Mouse (Mus musculus): ENCODE data around the gene Dnali1. TPM values are rescaled to one million over a fixed set of nuclear protein-coding genes. Genes with fewer than 3 reads are reported as not detected.

The Dnali1 gene
- polyA plus RNA-seq (2015; fragmentation: Nextera tagmentation; extraction: Ambion mirVana): 0.16 and 0.39 TPM in 2 replicates

DNA sequence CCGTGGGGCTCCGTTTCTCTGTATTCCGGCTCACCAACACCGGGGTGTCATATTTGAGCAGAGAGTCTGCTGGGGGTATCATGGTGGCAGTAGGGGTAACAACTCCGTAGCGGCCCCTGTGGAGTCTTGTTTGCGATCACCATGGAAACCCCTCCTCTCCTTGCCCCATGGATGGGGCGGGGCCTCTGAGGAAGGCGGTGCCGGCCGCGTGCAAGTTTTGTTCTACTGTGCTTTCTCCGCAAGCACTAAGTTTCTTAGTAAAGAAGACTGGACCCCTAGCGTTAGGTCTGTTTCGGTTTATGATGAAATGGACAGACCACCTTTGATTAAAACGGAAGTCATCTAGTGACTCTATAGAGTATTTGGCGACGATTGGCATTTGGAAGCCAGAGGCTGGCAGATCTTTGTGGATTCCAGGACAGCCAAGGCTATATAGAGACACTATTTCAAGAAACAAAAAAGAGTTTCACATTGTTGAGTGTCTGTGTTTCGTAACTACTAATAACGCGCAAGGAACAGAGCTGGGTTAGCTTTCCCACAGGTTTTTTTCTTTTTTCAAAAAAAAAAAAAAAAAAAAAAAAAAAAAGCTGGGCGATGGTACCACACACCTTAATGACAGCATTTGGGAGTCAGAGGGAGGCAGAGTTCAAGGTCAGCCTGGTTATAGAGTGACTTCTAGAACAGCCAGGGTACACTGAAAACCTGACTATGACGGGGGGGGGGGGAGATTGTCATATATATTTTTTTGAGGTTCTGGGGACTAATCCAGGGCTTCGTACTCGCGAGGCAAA is at the start of gene Dnali1:
Dnali1 (minus strand) TSS at position 187 of the 791 bp plus-strand sequence.
- peaks cover 18% of the 10 kb centered on the region for H3K4me1 ChIP-seq (replicated peaks)
- H3K4me2 ChIP-seq: peak within 1 kb of the TSS; percentile 88
- H3K9ac ChIP-seq: peak within 1 kb of the TSS; percentile 84
- no peaks in the 10 kb centered on the region for H3K27me3 ChIP-seq
- peak within 1 kb of the TSS; percentile 78 for H3K4me3 ChIP-seq
- 4% methylated on average over 26 of the region's 26 CpGs for WGBS
- peak within 1 kb of the TSS; percentile 73 for H3K27ac ChIP-seq
- peaks cover 22% of the 10 kb centered on the region for H3K36me3 ChIP-seq
- ATAC-seq (replicated peaks; ENCODE audit: insufficient number of reproducible peaks, insufficient read depth, low FRiP score, low read depth): no peak
- no peaks in the 10 kb centered on the region for H3K9me3 ChIP-seq (replicated peaks)

DNA sequence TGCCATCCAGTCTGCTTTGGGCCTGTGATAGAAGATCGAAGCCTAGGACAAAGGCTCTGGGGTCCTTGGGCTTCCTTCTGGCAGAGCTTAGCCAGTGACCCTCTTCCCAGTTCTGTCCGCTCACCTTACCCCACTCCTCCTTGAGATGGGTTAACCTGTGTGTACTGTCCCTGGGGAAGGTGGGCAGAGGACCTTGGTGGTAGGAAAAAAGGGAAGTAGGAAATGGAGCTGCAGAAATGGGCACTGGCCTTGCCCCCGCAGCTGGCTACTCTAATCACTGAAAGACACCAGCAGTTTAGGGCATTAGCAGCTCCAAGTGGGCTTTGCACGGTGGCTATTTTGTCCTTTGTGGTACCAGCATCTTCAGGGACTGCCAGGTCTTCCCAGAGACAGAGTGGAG is 49.6 kb upstream of the Dnali1 start:
- Histone ChIP-seq H3K4me2 (no peak overlapping the region), H3K27me3 (no peaks in the 10 kb centered on the region), H3K36me3 (0 out of 2 replicates have a peak, but pooled peaks cover 3% of the 10 kb centered on the region), H3K4me1 (replicated peaks) (peaks cover 21% of the 10 kb centered on the region), H3K9me3 (replicated peaks) (no peaks in the 10 kb centered on the region), H3K9ac (no peak overlapping the region), H3K27ac (peak overlapping the region; percentile 33), H3K4me3 (no peak overlapping the region)
- 68% methylated on average over 4 of the region's 4 CpGs for WGBS
- no peak for ATAC-seq (replicated peaks; ENCODE audit: insufficient number of reproducible peaks, insufficient read depth, low FRiP score, low read depth)

DNA sequence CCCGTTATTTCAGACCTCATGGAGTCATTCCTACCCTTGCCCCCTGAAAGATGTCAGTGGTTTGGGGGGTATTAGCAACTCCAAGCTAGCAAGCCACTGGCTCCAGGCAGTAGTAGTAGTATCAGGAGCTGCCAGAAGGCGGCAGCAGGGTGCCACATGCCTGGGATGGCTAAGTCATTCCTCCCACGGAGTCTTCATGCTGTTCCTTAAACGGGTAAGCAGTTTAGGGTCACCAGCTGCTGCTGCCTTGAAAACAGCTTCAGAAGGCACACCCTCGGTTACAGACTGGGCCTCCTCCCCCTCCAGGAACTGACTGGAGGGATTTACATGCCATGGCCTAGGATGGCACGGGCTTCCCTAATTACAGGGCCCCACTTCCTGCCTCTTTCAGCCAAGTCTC is 49.1 kb upstream of the Dnali1 start:
- H3K27ac ChIP-seq: peak overlapping the region; percentile 33
- 12% methylated on average over 6 of the region's 6 CpGs for WGBS

DNA sequence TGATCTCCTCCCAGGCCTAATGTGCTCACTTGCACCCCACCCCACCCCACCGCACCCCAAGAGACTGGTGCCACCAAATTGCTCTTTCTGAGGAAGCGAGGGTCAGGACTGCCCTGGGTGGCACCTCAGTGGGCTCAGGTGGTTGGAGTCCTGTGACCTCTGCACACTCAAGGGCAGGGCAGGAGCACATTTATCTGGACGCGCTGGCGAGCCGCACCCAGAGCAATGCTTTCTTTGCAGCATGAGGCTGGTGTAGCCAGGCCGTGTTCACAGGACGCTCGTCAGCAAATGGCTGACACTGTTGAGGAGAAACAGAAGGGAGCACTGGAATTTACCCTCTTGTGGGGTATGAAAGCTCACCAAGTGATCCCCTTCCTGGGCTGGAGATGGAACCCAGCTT is 39.9 kb upstream of the Dnali1 start:
- 71% methylated on average over 9 of the region's 9 CpGs for WGBS
- Histone ChIP-seq H3K27ac (no peak overlapping the region), H3K9ac (no peak overlapping the region), H3K27me3 (no peaks in the 10 kb centered on the region), H3K36me3 (peaks cover 6% of the 10 kb centered on the region; the same call in 1 of the 2 replicates), H3K4me1 (replicated peaks) (no peaks in the 10 kb centered on the region), H3K9me3 (replicated peaks) (no peaks in the 10 kb centered on the region), H3K4me2 (no peak overlapping the region), H3K4me3 (no peak overlapping the region)
- 0 out of 2 replicates have a peak, but pooled peaks have one; percentile 14 for ATAC-seq (replicated peaks; ENCODE audit: insufficient number of reproducible peaks, insufficient read depth, low FRiP score, low read depth)

More for the DNA sequence above, 49.1 kb upstream of the Dnali1 start:
- Histone ChIP-seq H3K9ac (no peak overlapping the region), H3K4me1 (replicated peaks) (peaks cover 21% of the 10 kb centered on the region), H3K4me3 (no peak overlapping the region), H3K9me3 (replicated peaks) (no peaks in the 10 kb centered on the region), H3K27me3 (no peaks in the 10 kb centered on the region), H3K36me3 (0 out of 2 replicates have a peak, but pooled peaks cover 3% of the 10 kb centered on the region), H3K4me2 (no peak overlapping the region)
- ATAC-seq (replicated peaks; ENCODE audit: insufficient number of reproducible peaks, insufficient read depth, low FRiP score, low read depth): no peak; the same call in 1 of the 2 replicates

DNA sequence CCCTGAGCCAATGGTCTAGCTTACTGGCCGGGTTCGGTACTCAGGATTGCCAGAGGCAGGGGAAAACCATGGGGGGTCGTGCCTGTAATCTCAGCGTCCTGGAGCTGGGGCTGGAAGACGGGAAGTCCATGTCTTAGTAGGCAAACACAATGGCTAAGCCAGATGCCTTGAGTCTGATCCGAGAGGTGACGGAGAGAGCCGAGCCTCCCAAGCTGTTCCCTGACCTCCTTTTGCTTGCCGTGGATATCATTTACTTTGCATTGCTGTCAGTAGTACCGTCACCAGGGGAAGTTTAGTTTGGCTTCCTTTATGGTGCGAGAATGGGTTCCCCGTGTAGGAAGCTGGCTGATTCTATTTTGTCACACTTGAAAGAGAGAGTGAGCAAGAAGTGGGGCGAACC is 35.8 kb upstream of the Dnali1 start:
- WGBS: 71% methylated on average over 13 of the region's 13 CpGs
- Histone ChIP-seq H3K4me2 (no peak overlapping the region), H3K4me1 (replicated peaks) (no peaks in the 10 kb centered on the region), H3K9ac (no peak overlapping the region), H3K27ac (no peak overlapping the region), H3K4me3 (no peak overlapping the region), H3K27me3 (no peaks in the 10 kb centered on the region), H3K36me3 (no peaks in the 10 kb centered on the region; the same call in 1 of the 2 replicates), H3K9me3 (replicated peaks) (no peaks in the 10 kb centered on the region)
- ATAC-seq (replicated peaks; ENCODE audit: insufficient number of reproducible peaks, insufficient read depth, low FRiP score, low read depth): no peak

DNA sequence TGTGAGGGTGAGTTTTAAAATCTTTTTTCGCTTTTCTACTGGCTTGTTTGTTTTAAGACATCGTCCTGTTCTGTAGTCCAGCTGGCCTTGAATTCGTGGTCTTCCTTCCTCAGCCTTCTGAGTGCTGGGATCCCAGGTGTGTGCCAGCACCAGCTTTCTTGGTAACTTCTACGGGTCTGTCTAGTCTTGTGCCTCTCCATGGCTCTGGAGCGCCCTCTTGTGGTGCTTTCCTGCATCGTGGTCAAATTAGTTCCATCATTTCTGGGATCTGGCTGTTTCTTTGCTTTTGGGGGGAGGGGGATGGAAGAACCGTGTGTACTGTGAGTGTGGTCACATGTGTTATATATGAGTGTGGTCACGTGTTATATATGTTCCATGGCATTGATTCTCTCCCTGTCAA is 34.0 kb upstream of the Dnali1 start:
- Histone ChIP-seq H3K4me3 (no peak overlapping the region), H3K9ac (no peak overlapping the region), H3K27me3 (no peaks in the 10 kb centered on the region), H3K9me3 (replicated peaks) (no peaks in the 10 kb centered on the region), H3K27ac (no peak overlapping the region), H3K4me2 (no peak overlapping the region), H3K4me1 (replicated peaks) (no peaks in the 10 kb centered on the region), H3K36me3 (no peaks in the 10 kb centered on the region; the same call in 1 of the 2 replicates)
- 13% methylated on average over 8 of the region's 8 CpGs for WGBS
- ATAC-seq (replicated peaks; ENCODE audit: insufficient number of reproducible peaks, insufficient read depth, low FRiP score, low read depth): no peak

DNA sequence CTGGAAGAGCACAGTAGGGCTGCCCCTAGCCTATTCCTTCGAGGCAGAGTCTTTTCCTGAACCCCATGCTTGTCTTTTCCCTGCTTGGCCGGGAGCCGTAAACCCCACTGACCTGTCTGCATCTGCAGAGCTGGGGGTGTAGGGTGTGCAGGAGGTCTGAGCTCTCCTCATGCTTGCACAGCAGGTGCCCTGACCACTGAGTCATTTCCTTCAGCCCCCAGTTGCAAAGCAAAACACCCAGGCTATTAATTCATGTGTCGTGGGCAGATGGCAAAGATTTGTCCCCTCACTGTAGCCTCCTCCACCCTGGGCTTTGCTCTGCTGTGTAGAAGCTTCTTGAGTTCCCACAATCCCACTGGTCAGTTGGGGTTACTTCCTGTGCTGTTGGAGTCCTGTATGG is 31.9 kb upstream of the Dnali1 start:
- ATAC-seq (replicated peaks; ENCODE audit: insufficient number of reproducible peaks, insufficient read depth, low FRiP score, low read depth): no peak
- H3K27me3 ChIP-seq: no peaks in the 10 kb centered on the region
- 85% methylated on average over 4 of the region's 4 CpGs for WGBS

DNA sequence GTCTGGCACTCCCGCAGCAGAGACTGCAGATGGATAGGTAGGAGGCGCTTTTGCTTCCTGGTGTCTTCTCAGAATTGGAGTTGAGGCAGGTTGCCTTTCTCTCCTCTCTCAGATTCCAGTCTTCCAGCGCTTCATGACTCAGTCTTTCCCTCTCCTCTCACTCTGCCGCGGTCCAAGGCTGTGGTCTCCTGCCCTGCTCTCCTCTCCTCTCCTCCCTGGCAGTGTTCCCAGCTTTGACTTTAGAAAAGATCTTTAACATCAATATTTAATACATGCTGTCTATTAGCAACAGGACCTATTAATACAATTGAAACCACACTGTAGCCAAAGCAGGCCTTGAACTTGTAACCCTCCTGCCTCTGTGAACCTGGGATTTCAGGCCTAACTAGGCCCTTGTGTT is 30.6 kb upstream of the Dnali1 start:
- 79% methylated on average over 5 of the region's 5 CpGs for WGBS
- Histone ChIP-seq H3K9me3 (replicated peaks) (no peaks in the 10 kb centered on the region), H3K36me3 (peaks cover 17% of the 10 kb centered on the region), H3K4me1 (replicated peaks) (no peaks in the 10 kb centered on the region), H3K4me3 (no peak overlapping the region), H3K27me3 (no peaks in the 10 kb centered on the region), H3K27ac (no peak overlapping the region), H3K9ac (no peak overlapping the region), H3K4me2 (no peak overlapping the region)
- ATAC-seq (replicated peaks; ENCODE audit: insufficient number of reproducible peaks, insufficient read depth, low FRiP score, low read depth): no peak

More for the DNA sequence above, 31.9 kb upstream of the Dnali1 start:
- no peak overlapping the region for H3K27ac ChIP-seq
- H3K4me3 ChIP-seq: no peak overlapping the region
- peaks cover 7% of the 10 kb centered on the region for H3K36me3 ChIP-seq
- no peaks in the 10 kb centered on the region for H3K4me1 ChIP-seq (replicated peaks)
- no peaks in the 10 kb centered on the region for H3K9me3 ChIP-seq (replicated peaks)
- H3K9ac ChIP-seq: no peak overlapping the region
- H3K4me2 ChIP-seq: no peak overlapping the region

DNA sequence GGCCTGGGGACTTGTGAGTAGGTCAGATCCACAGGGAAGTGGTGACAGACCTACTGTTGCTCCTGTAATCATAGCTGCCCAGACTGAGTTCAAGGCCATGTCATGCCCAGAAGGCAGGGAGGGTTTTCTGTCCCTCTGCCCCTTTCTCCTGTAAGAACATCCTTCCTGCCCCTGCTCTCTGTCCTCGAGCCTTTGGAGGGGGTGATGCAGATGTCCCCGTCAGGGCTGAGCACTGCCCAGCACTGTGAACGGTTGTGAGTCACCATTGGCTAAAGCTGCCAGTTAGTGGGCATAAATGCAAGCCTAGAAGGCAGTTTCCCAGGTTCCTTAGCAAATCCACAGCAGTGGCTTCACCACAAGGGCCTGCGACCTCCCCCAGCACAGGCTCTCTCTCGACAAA is 27.5 kb upstream of the Dnali1 start:
- Histone ChIP-seq H3K36me3 (peaks cover 40% of the 10 kb centered on the region), H3K9me3 (replicated peaks) (no peaks in the 10 kb centered on the region), H3K4me3 (no peak overlapping the region), H3K27me3 (no peaks in the 10 kb centered on the region), H3K27ac (no peak overlapping the region), H3K4me1 (replicated peaks) (no peaks in the 10 kb centered on the region), H3K4me2 (no peak overlapping the region), H3K9ac (no peak overlapping the region)
- no peak for ATAC-seq (replicated peaks; ENCODE audit: insufficient number of reproducible peaks, insufficient read depth, low FRiP score, low read depth)
- WGBS: 81% methylated on average over 5 of the region's 5 CpGs

DNA sequence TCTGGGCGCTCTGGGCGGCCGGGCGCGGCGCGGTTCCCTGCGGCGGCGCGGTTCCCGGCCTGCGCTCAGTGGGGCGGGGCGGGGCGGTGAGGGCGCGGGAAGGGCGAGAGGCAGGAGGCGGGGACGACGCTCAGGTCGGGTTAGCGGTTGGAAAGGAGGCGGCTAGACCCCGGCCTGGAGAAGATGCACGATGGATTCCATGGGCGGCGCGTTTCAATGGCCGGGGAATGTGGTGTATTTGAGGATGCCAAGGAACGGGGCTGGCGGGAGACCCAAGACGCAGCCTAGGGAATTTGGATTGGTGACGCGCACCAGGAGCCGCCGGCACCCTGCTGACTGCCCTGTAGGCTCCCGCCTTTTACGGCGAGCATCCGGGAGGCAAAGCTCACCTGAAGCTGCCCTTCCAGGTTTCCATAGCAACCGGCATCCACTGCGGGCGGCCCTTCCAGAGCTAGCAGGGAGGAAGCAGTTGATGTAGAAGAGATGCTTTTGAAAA is 19.9 kb upstream of the Dnali1 start:
- no peaks in the 10 kb centered on the region for H3K9me3 ChIP-seq (replicated peaks)
- no peaks in the 10 kb centered on the region for H3K27me3 ChIP-seq
- ATAC-seq (replicated peaks; ENCODE audit: insufficient number of reproducible peaks, insufficient read depth, low FRiP score, low read depth): peak; percentile 91
- peak overlapping the region; percentile 88 for H3K9ac ChIP-seq
- peak overlapping the region; percentile 87 for H3K4me2 ChIP-seq
- peak overlapping the region; percentile 98 for H3K27ac ChIP-seq
- H3K36me3 ChIP-seq: peaks cover 30% of the 10 kb centered on the region
- H3K4me3 ChIP-seq: peak overlapping the region; percentile 84
- H3K4me1 ChIP-seq (replicated peaks): peaks cover 11% of the 10 kb centered on the region
- under 1% methylated on average over 45 of the region's 45 CpGs for WGBS

DNA sequence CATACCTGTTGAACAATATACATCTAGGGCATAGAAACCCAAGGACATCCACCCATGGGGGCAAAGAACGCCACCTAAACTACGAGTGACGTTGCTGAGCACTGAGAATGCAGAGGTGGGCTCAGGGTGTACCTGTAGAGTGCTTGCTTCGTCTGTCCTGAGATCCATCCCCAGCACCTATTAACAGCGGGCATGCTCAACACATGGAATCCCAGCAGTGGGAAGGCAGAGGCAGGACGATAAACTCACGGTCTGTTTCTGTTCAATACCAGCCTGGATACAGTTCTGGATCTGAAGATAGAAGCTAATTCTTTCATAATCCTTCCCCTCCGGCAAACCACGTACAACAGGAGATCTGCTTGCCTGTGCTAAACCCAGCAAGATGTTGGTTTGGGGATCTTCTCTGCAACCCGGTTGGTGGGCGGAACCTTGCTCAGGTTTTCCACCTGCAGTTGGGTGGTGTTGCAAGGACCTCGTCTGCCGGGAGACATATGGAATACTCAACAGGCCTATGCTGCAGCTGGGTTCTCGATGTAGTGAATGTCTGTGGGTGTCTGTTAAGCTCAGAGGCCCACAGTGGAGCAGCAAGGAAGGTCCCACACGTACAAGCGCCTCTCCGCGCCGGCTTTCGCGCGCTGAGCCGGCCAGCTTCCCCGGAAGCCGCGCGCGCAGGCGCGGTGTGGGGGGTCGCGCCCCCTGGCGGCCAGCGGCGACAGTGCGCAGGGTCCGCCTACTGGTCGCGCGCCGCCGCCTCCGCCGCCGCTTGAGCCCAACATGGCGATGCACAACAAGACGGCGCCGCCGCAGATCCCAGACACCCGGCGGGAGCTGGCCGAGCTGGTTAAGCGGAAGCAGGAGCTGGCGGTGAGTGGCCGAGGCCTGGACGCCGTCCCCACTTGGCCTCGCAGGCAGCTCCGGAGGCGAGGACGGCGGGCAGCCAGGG is 19.2 kb upstream of the Dnali1 start, which contains the start of gene Meaf6:
Meaf6 (plus strand) TSS at position 732 of the 943 bp plus-strand sequence.
- Histone ChIP-seq H3K27me3 (no peaks in the 10 kb centered on the region), H3K4me1 (replicated peaks) (peaks cover 11% of the 10 kb centered on the region), H3K4me2 (peak within 1 kb of the TSS; percentile 87), H3K36me3 (peaks cover 26% of the 10 kb centered on the region), H3K9ac (peak within 1 kb of the TSS; percentile 88), H3K27ac (peak within 1 kb of the TSS; percentile 98), H3K9me3 (replicated peaks) (no peaks in the 10 kb centered on the region), H3K4me3 (peak within 1 kb of the TSS; percentile 84)
- peak; percentile 89 for ATAC-seq (replicated peaks; ENCODE audit: insufficient number of reproducible peaks, insufficient read depth, low FRiP score, low read depth)
- WGBS: 1% methylated on average over 62 of the region's 63 CpGs

Measured in heart, embryonic 15.5 days (tissue).